Mouse (Mus musculus) midbrain, embryonic 16.5 days (tissue): Measurements from ENCODE around the gene Scaper. TPM values are rescaled to one million over a fixed set of nuclear protein-coding genes. Genes with fewer than 3 reads are reported as not detected.

Source experiments
- ATAC-seq: fragments of 200-750 bp; cut with Nextera tagmentation; 2 replicates; pipeline ENCODE4 v1.8.0; 2017; ENCODE audit warnings: moderate TSS enrichment
- H3K27ac ChIP-seq: fragments of 300-500 bp; sonication (generic); 2 replicates; pipeline ENCODE4 v1.5.1; 2014; ENCODE audit warnings: mild to moderate bottlenecking, low read length, mixed read lengths
- H3K27me3 ChIP-seq: fragments of 300-500 bp; sonication (generic); 2 replicates; pipeline ENCODE4 v1.6.1; 2014; ENCODE audit warnings: low read depth, low read length, mixed read lengths; ENCODE audit not compliant: control insufficient read depth, insufficient read depth
- H3K36me3 ChIP-seq: fragments of 300-500 bp; sonication (generic); 2 replicates; pipeline ENCODE4 v1.6.1; 2014; ENCODE audit warnings: mild to moderate bottlenecking, low read length, moderate library complexity, mixed read lengths; ENCODE audit not compliant: control insufficient read depth, insufficient read depth
- H3K4me1 ChIP-seq: fragments of 300-500 bp; sonication (generic); 2 replicates; pipeline ENCODE4 v1.6.1; 2014; ENCODE audit warnings: mild to moderate bottlenecking, low read length, mixed read lengths; ENCODE audit not compliant: control insufficient read depth, insufficient read depth
- H3K4me2 ChIP-seq: fragments of 300-500 bp; sonication (generic); 2 replicates; pipeline ENCODE4 v1.6.1; 2014; ENCODE audit warnings: mild to moderate bottlenecking, low read length, mixed read lengths
- H3K4me3 ChIP-seq: fragments of 300-500 bp; sonication (generic); 2 replicates; pipeline ENCODE4 v1.5.1; 2014; ENCODE audit warnings: low read depth, mild to moderate bottlenecking, low read length, moderate library complexity, mixed read lengths
- H3K9ac ChIP-seq: fragments of 300-500 bp; sonication (generic); 2 replicates; pipeline ENCODE4 v1.6.1; 2014; ENCODE audit warnings: low read depth, low read length, mixed read lengths
- H3K9me3 ChIP-seq: fragments of 300-500 bp; sonication (generic); replicated peaks from 2 replicates; pipeline ENCODE4 v1.6.1; 2014; ENCODE audit warnings: mild to moderate bottlenecking, low read length, mixed read lengths; ENCODE audit not compliant: control insufficient read depth, poor library complexity, severe bottlenecking
- WGBS: fragments of 180-500 bp; shearing (Covaris S2); extraction: QIAGEN DNeasy Blood & Tissue Kit; methylation state at CpG from one replicate; pipeline ENCODE4 v1.1.7; 2014; 5-methylcytosine and 5-hydroxymethylcytosine counted together
- polyA plus RNA-seq: library from polyadenylated mRNA; unstranded; fragments of >200 nt; fragmentation: Nextera tagmentation; extraction: Ambion mirVana; gene quantifications from 2 replicates; pipeline ENCODE4 v1.2.1, GENCODE M21; 2015

The Scaper gene
- polyA plus RNA-seq, 1 experiment from 2014 or later = 43.4 TPM

GRCm38 (mm10) chr9:55544861-55545555 lies 392.9 kb downstream of the Scaper start:
- no peak overlapping the region for H3K9ac ChIP-seq
- no peak for ATAC-seq
- no peak overlapping the region for H3K4me2 ChIP-seq
- H3K27me3 ChIP-seq = peaks cover 47% of the 10 kb centered on the region
- no peaks in the 10 kb centered on the region for H3K36me3 ChIP-seq
- H3K9me3 ChIP-seq = no peaks in the 10 kb centered on the region
- peaks cover 23% of the 10 kb centered on the region for H3K4me1 ChIP-seq
- 1% methylated on average over 30 of the region's 30 CpGs for WGBS
- H3K4me3 ChIP-seq = no peak overlapping the region
- H3K27ac ChIP-seq = no peak overlapping the region

- H3K36me3 ChIP-seq = no peaks in the 10 kb centered on the region
- no peak for ATAC-seq
- no peak overlapping the region for H3K4me2 ChIP-seq
- peaks cover 23% of the 10 kb centered on the region for H3K4me1 ChIP-seq
- no peak overlapping the region for H3K27ac ChIP-seq
- peak overlapping the region; percentile 8; the same call in 1 of the 2 replicates for H3K4me3 ChIP-seq
- H3K27me3 ChIP-seq = peaks cover 43% of the 10 kb centered on the region
- WGBS = under 1% methylated on average over 46 of the region's 46 CpGs
- no peaks in the 10 kb centered on the region for H3K9me3 ChIP-seq
- H3K9ac ChIP-seq = no peak overlapping the region
Observed at GRCm38 (mm10) chr9:55543703-55544401, 394.1 kb downstream of the Scaper start.

GRCm38 (mm10) chr9:55543336-55543702 lies 394.6 kb downstream of the Scaper start:
- ATAC-seq = no peak
- no peaks in the 10 kb centered on the region for H3K36me3 ChIP-seq
- no peak overlapping the region for H3K4me3 ChIP-seq
- no peak overlapping the region for H3K9ac ChIP-seq
- H3K4me1 ChIP-seq = peaks cover 23% of the 10 kb centered on the region
- peaks cover 43% of the 10 kb centered on the region for H3K27me3 ChIP-seq
- H3K9me3 ChIP-seq = no peaks in the 10 kb centered on the region
- no peak overlapping the region for H3K27ac ChIP-seq
- 12% methylated on average over 8 of the region's 8 CpGs for WGBS
- no peak overlapping the region for H3K4me2 ChIP-seq

- 2% methylated on average over 59 of the region's 59 CpGs for WGBS
- H3K27me3 ChIP-seq = peaks cover 42% of the 10 kb centered on the region
- H3K9ac ChIP-seq = no peak overlapping the region
- H3K4me3 ChIP-seq = no peak overlapping the region
- ATAC-seq = no peak
- no peaks in the 10 kb centered on the region for H3K9me3 ChIP-seq
- H3K36me3 ChIP-seq = no peaks in the 10 kb centered on the region
- peaks cover 23% of the 10 kb centered on the region for H3K4me1 ChIP-seq
- H3K27ac ChIP-seq = no peak overlapping the region
- peak overlapping the region; percentile 17; the same call in 1 of the 2 replicates for H3K4me2 ChIP-seq
Observed at GRCm38 (mm10) chr9:55542366-55543325, 395.3 kb downstream of the Scaper start.

- peaks cover 46% of the 10 kb centered on the region for H3K27me3 ChIP-seq
- under 1% methylated on average over 59 of the region's 59 CpGs for WGBS
- H3K9me3 ChIP-seq = no peaks in the 10 kb centered on the region
- H3K4me2 ChIP-seq = peak overlapping the region; percentile 17; the same call in 1 of the 2 replicates
- H3K4me3 ChIP-seq = no peak overlapping the region
- H3K4me1 ChIP-seq = peaks cover 23% of the 10 kb centered on the region
- H3K9ac ChIP-seq = no peak overlapping the region
- no peak for ATAC-seq
- H3K27ac ChIP-seq = no peak overlapping the region
- no peaks in the 10 kb centered on the region for H3K36me3 ChIP-seq
Observed at GRCm38 (mm10) chr9:55541681-55542365, 396.1 kb downstream of the Scaper start.

- under 1% methylated on average over 28 of the region's 28 CpGs for WGBS
- H3K36me3 ChIP-seq = no peaks in the 10 kb centered on the region
- H3K9ac ChIP-seq = peak overlapping the region; percentile 32; the same call in 1 of the 2 replicates
- peak overlapping the region; percentile 39 for H3K4me3 ChIP-seq
- H3K4me1 ChIP-seq = peaks cover 18% of the 10 kb centered on the region; the same call in 1 of the 2 replicates
- no peak overlapping the region for H3K27ac ChIP-seq
- peak overlapping the region; percentile 62 for H3K4me2 ChIP-seq
- peak; percentile 85 for ATAC-seq
- H3K27me3 ChIP-seq = peaks cover 46% of the 10 kb centered on the region
- no peaks in the 10 kb centered on the region for H3K9me3 ChIP-seq
Observed at GRCm38 (mm10) chr9:55540888-55541287, 397.0 kb downstream of the Scaper start.

- no peak overlapping the region for H3K27ac ChIP-seq
- H3K9ac ChIP-seq = peak overlapping the region; percentile 32; the same call in 1 of the 2 replicates
- peaks cover 45% of the 10 kb centered on the region for H3K27me3 ChIP-seq
- H3K4me3 ChIP-seq = peak overlapping the region; percentile 39
- peak overlapping the region; percentile 62 for H3K4me2 ChIP-seq
- 2% methylated on average over 12 of the region's 12 CpGs for WGBS
- ATAC-seq = no peak
- H3K9me3 ChIP-seq = no peaks in the 10 kb centered on the region
- no peaks in the 10 kb centered on the region for H3K36me3 ChIP-seq
- H3K4me1 ChIP-seq = peaks cover 17% of the 10 kb centered on the region; the same call in 1 of the 2 replicates
Observed at GRCm38 (mm10) chr9:55540391-55540770, 397.5 kb downstream of the Scaper start.

GRCm38 (mm10) chr9:55539661-55540390 lies 398.1 kb downstream of the Scaper start:
- H3K4me1 ChIP-seq = peaks cover 15% of the 10 kb centered on the region; the same call in 1 of the 2 replicates
- H3K27ac ChIP-seq = no peak overlapping the region
- H3K27me3 ChIP-seq = peaks cover 41% of the 10 kb centered on the region
- WGBS = 2% methylated on average over 31 of the region's 31 CpGs
- H3K4me3 ChIP-seq = no peak overlapping the region
- H3K9me3 ChIP-seq = no peaks in the 10 kb centered on the region
- no peak for ATAC-seq
- H3K36me3 ChIP-seq = no peaks in the 10 kb centered on the region
- no peak overlapping the region for H3K4me2 ChIP-seq
- H3K9ac ChIP-seq = no peak overlapping the region
